Mouse (Mus musculus) MEL (cell line): ENCODE measurements around the gene Cerk.

Experiments used
- CTCF ChIP-seq, 3 experiments: IDR thresholded peaks in 2 of 3; conservative IDR thresholded peaks in 1 of 3; 2 replicates each; pipeline ENCODE4 v1.5.1; 2011 to 2012; ENCODE audit warnings: low read length in 3 of 3, low read depth in 2 of 3, mild to moderate bottlenecking in 2 of 3, improper control_type of control experiment in 1 of 3, inconsistent platforms in 1 of 3, mixed read lengths in 1 of 3, moderate library complexity in 1 of 3; ENCODE audit not compliant: control insufficient read depth in 1 of 3, insufficient read depth in 1 of 3, poor library complexity in 1 of 3, severe bottlenecking in 1 of 3
- E2F4 ChIP-seq: IDR thresholded peaks from 2 replicates; pipeline ENCODE4 v1.6.1; 2011; ENCODE audit warnings: low read depth, low read length, improper control_type of control experiment, borderline replicate concordance
- GATA1 ChIP-seq: IDR thresholded peaks from 2 replicates; pipeline ENCODE4 v1.6.1; 2011; ENCODE audit warnings: low read depth, low read length, improper control_type of control experiment
- KAT2A ChIP-seq: conservative IDR thresholded peaks from 2 replicates; pipeline ENCODE4 v1.6.1; 2012; ENCODE audit warnings: low read depth, low read length, improper control_type of control experiment, inconsistent platforms
- POLR2A ChIP-seq, 2 experiments: IDR thresholded peaks; 2 replicates each; pipeline ENCODE4 v1.6.1; 2011 to 2012; ENCODE audit warnings: low read length in 2 of 2, mild to moderate bottlenecking in 2 of 2, control low read depth in 1 of 2, improper control_type of control experiment in 1 of 2, low read depth in 1 of 2, moderate library complexity in 1 of 2; ENCODE audit not compliant: control insufficient read depth in 1 of 2, insufficient read depth in 1 of 2, poor library complexity in 1 of 2
- USF2 ChIP-seq, 2 experiments: IDR thresholded peaks; 2 replicates each; pipeline ENCODE4 v1.6.1; 2011 to 2012; ENCODE audit warnings: improper control_type of control experiment in 2 of 2, low read length in 2 of 2, borderline replicate concordance in 1 of 2, inconsistent platforms in 1 of 2, low read depth in 1 of 2, mild to moderate bottlenecking in 1 of 2; ENCODE audit not compliant: insufficient read depth in 1 of 2
- ZC3H11A ChIP-seq: IDR thresholded peaks from 2 replicates; pipeline ENCODE4 v1.6.1; 2012; ENCODE audit warnings: low read depth, mild to moderate bottlenecking, inconsistent platforms, low read length, improper control_type of control experiment

GRCm38 (mm10) chr15:86181941-86182439 lies 4.0 kb downstream of the Cerk start:
- no peak for TF ChIP-seq GATA1
- TF ChIP-seq USF2 (IDR thresholded peaks at IDR 0.05; ENCODE audit: borderline replicate concordance in 1 of 2, insufficient read depth in 1 of 2, low read depth in 1 of 2, low read length in 2 of 2): no peak
- no peak for TF ChIP-seq E2F4
- TF ChIP-seq CTCF (IDR thresholded peaks at IDR 0.05 in 2 of 3, conservative IDR thresholded peaks at IDR 0.05 in 1 of 3; ENCODE audit: control insufficient read depth in 1 of 3, insufficient read depth in 1 of 3, low read depth in 2 of 3, low read length in 3 of 3, poor library complexity in 1 of 3, severe bottlenecking in 1 of 3): no peak
- TF ChIP-seq ZC3H11A: no peak
- TF ChIP-seq KAT2A: no peak
- TF ChIP-seq POLR2A (IDR thresholded peaks at IDR 0.05; ENCODE audit: control insufficient read depth in 1 of 2, insufficient read depth in 1 of 2, low read depth in 1 of 2, low read length in 2 of 2, poor library complexity in 1 of 2): no peak
